Mouse (Mus musculus): ENCODE measurements around the gene Vmn1r171.
"Not testable (repeated sequence)": the region's sequence is repeated elsewhere in the genome, so short reads cannot be mapped to it uniquely, and the experiment has no call there.

Gene Vmn1r171

GRCm38 (mm10) chr7:23630422-23630821, at the start of gene Vmn1r171:
TSS of gene Vmn1r171 (plus strand) at chr7:23630722.
- DNase-seq (ENCODE audit: low read depth, low spot score): no peak

- DNase-seq (ENCODE audit: low read depth, low spot score): not testable (repeated sequence)
Observed at GRCm38 (mm10) chr7:23605875-23606274, 24.6 kb upstream of the Vmn1r171 start, which contains the start of gene Vmn1r170. TSS of gene Vmn1r170 (plus strand) at chr7:23606175.

GRCm38 (mm10) chr7:23658016-23658415, 27.5 kb downstream of the Vmn1r171 start, which contains the start of gene Vmn1r172:
TSS of gene Vmn1r172 (plus strand) at chr7:23658316.
- DNase-seq (ENCODE audit: low read depth, low spot score): no peak

All from c-Kit-negative CD71-positive TER-119-positive erythroid progenitor cells, embryonic 14.5 days (primary cell).